Mouse (Mus musculus) forelimb bud, embryonic 11.5 days (tissue): Measurements from ENCODE around the gene Aen.

ENCODE experiments used
- DNase-seq: peaks from one replicate; pipeline ENCODE4 v3.0.0-alpha.2; 2012; ENCODE audit warnings: low read depth, low spot score

The Aen gene

GRCm38 (mm10) chr7:78895653-78896333 is at the start of gene Aen:
Gene Aen, plus strand, starts transcription at chr7:78895854.
- DNase-seq, result peak; percentile 99

- no peak for DNase-seq
These were observed 49.5 kb upstream of the Aen start for GRCm38 (mm10) chr7:78846066-78846716.

GRCm38 (mm10) chr7:78846737-78847434 is 48.8 kb upstream of the Aen start, which contains the start of gene Det1:
Gene Det1, minus strand, starts transcription at chr7:78847263.
- DNase-seq, result peak; percentile 92

GRCm38 (mm10) chr7:78854051-78854450 is 41.6 kb upstream of the Aen start:
- no peak for DNase-seq

GRCm38 (mm10) chr7:78855044-78855655 is 40.5 kb upstream of the Aen start:
- no peak for DNase-seq

GRCm38 (mm10) chr7:78863796-78864445 is 31.7 kb upstream of the Aen start:
- no peak for DNase-seq

GRCm38 (mm10) chr7:78864446-78864802 is 31.2 kb upstream of the Aen start:
- no peak for DNase-seq

- DNase-seq, result no peak
These were observed 30.3 kb upstream of the Aen start for GRCm38 (mm10) chr7:78865212-78865949.

- DNase-seq, result no peak
These were observed 26.9 kb upstream of the Aen start for GRCm38 (mm10) chr7:78868731-78869130.

- DNase-seq, result no peak
These were observed 23.3 kb upstream of the Aen start for GRCm38 (mm10) chr7:78872366-78872765.

- no peak for DNase-seq
These were observed 22.8 kb upstream of the Aen start for GRCm38 (mm10) chr7:78872831-78873230.

GRCm38 (mm10) chr7:78881607-78882468 is 13.8 kb upstream of the Aen start:
- no peak for DNase-seq

GRCm38 (mm10) chr7:78882469-78882837 is 13.2 kb upstream of the Aen start:
- peak; percentile 55 for DNase-seq

- peak; percentile 34 for DNase-seq
These were observed 12.5 kb upstream of the Aen start for GRCm38 (mm10) chr7:78883016-78883725.

- DNase-seq, result no peak
These were observed 12.0 kb upstream of the Aen start for GRCm38 (mm10) chr7:78883726-78884060.

GRCm38 (mm10) chr7:78884139-78884538 is 11.5 kb upstream of the Aen start:
- peak; percentile 46 for DNase-seq

GRCm38 (mm10) chr7:78885404-78885803 is 10.2 kb upstream of the Aen start:
- no peak for DNase-seq

- DNase-seq, result no peak
These were observed 9.2 kb upstream of the Aen start for GRCm38 (mm10) chr7:78886496-78886895.

GRCm38 (mm10) chr7:78887431-78887842 is 8.2 kb upstream of the Aen start:
- peak; percentile 40 for DNase-seq

GRCm38 (mm10) chr7:78890641-78891040 is 5.0 kb upstream of the Aen start:
- DNase-seq, result peak; percentile 88
